Mouse (Mus musculus) limb, embryonic 15.5 days (tissue): ENCODE measurements around the gene Ppm1d. TPM values are rescaled to one million over a fixed set of nuclear protein-coding genes. Genes with fewer than 3 reads are reported as not detected.

Experiments
- ATAC-seq: fragments of 200-750 bp; cut with Nextera tagmentation; 2 replicates; pipeline ENCODE4 v1.8.0; 2017; ENCODE audit warnings: low read depth, moderate TSS enrichment; ENCODE audit not compliant: insufficient number of reproducible peaks, low FRiP score, low TSS enrichment
- H3K27ac ChIP-seq: fragments of 300-500 bp; sonication (generic); 2 replicates; pipeline ENCODE4 v1.5.1; 2015; ENCODE audit warnings: moderate library complexity, mild to moderate bottlenecking, inconsistent platforms
- H3K27me3 ChIP-seq: fragments of 300-500 bp; sonication (generic); 2 replicates; pipeline ENCODE4 v1.6.1; 2015; ENCODE audit warnings: inconsistent platforms
- H3K36me3 ChIP-seq: fragments of 300-500 bp; sonication (generic); 2 replicates; pipeline ENCODE4 v1.6.1; 2015; ENCODE audit warnings: inconsistent platforms
- H3K4me1 ChIP-seq: fragments of 300-500 bp; sonication (generic); 2 replicates; pipeline ENCODE4 v1.6.1; 2015; ENCODE audit warnings: inconsistent platforms
- H3K4me2 ChIP-seq: fragments of 300-500 bp; sonication (generic); 2 replicates; pipeline ENCODE4 v1.6.1; 2015; ENCODE audit warnings: mild to moderate bottlenecking, inconsistent platforms
- H3K4me3 ChIP-seq: fragments of 300-500 bp; sonication (generic); 2 replicates; pipeline ENCODE4 v1.5.1; 2015; ENCODE audit warnings: mild to moderate bottlenecking, inconsistent platforms
- H3K9ac ChIP-seq: fragments of 300-500 bp; sonication (generic); 2 replicates; pipeline ENCODE4 v1.6.1; 2015; ENCODE audit warnings: inconsistent platforms
- H3K9me3 ChIP-seq: fragments of 300-500 bp; sonication (generic); 2 replicates; pipeline ENCODE4 v1.6.1; 2016; ENCODE audit warnings: inconsistent platforms
- WGBS: fragments of 180-500 bp; shearing (Covaris S2); methylation state at CpG from one replicate; pipeline ENCODE4 v1.1.7; 2015; 5-methylcytosine and 5-hydroxymethylcytosine counted together
- polyA plus RNA-seq: library from polyadenylated mRNA; unstranded; fragments of >200 nt; fragmentation: Nextera tagmentation; extraction: Ambion mirVana; gene quantifications from 2 replicates; pipeline ENCODE4 v1.2.1, GENCODE M21; 2015

The Ppm1d gene
- polyA plus RNA-seq, result 13.3 and 15.4 TPM in 2 replicates

GRCm38 (mm10) chr11:85310713-85311574, at the start of gene Ppm1d:
Ppm1d (plus strand) TSS chr11:85311244.
- WGBS, result under 1% methylated on average over 74 of the region's 78 CpGs
- peaks cover 7% of the 10 kb centered on the region for H3K4me1 ChIP-seq

GRCm38 (mm10) chr11:85264635-85265034, 46.4 kb upstream of the Ppm1d start:
- Histone ChIP-seq H3K4me3 (no peak overlapping the region), H3K4me1 (no peaks in the 10 kb centered on the region), H3K9me3 (no peaks in the 10 kb centered on the region), H3K27me3 (no peaks in the 10 kb centered on the region), H3K4me2 (no peak overlapping the region), H3K27ac (no peak overlapping the region), H3K9ac (no peak overlapping the region), H3K36me3 (no peaks in the 10 kb centered on the region)
- ATAC-seq, result no peak
- WGBS, result 63% methylated on average over 5 of the region's 5 CpGs

More at GRCm38 (mm10) chr11:85310713-85311574, at the start of gene Ppm1d:
- Histone ChIP-seq H3K36me3 (peaks cover 5% of the 10 kb centered on the region; the same call in 1 of the 2 replicates), H3K27ac (peak within 1 kb of the TSS; percentile 93), H3K9me3 (no peaks in the 10 kb centered on the region), H3K4me2 (peak within 1 kb of the TSS; percentile 88), H3K4me3 (peak within 1 kb of the TSS; percentile 96), H3K27me3 (no peaks in the 10 kb centered on the region), H3K9ac (peak within 1 kb of the TSS; percentile 87)
- peak; percentile 96 for ATAC-seq

- no peak overlapping the region for H3K4me3 ChIP-seq
- H3K27ac ChIP-seq, result no peak overlapping the region
- WGBS, result 64% methylated on average over 1 of the region's 1 CpGs
- H3K9me3 ChIP-seq, result no peaks in the 10 kb centered on the region
- H3K9ac ChIP-seq, result no peak overlapping the region
- H3K4me1 ChIP-seq, result no peaks in the 10 kb centered on the region
- H3K4me2 ChIP-seq, result no peak overlapping the region
- no peak for ATAC-seq
- no peaks in the 10 kb centered on the region for H3K27me3 ChIP-seq
- H3K36me3 ChIP-seq, result no peaks in the 10 kb centered on the region
Measured at GRCm38 (mm10) chr11:85267393-85267792, 43.7 kb upstream of the Ppm1d start.

- WGBS, result 56% methylated on average over 3 of the region's 3 CpGs
- H3K9me3 ChIP-seq, result no peaks in the 10 kb centered on the region
- no peak overlapping the region for H3K4me3 ChIP-seq
- no peaks in the 10 kb centered on the region for H3K27me3 ChIP-seq
- no peak overlapping the region for H3K27ac ChIP-seq
- no peak overlapping the region for H3K9ac ChIP-seq
- no peak overlapping the region for H3K4me2 ChIP-seq
- H3K36me3 ChIP-seq, result no peaks in the 10 kb centered on the region
- ATAC-seq, result no peak
- H3K4me1 ChIP-seq, result no peaks in the 10 kb centered on the region
Measured at GRCm38 (mm10) chr11:85270631-85271030, 40.4 kb upstream of the Ppm1d start.

- Histone ChIP-seq H3K36me3 (no peaks in the 10 kb centered on the region), H3K9ac (no peak overlapping the region), H3K4me2 (no peak overlapping the region), H3K27ac (no peak overlapping the region), H3K4me3 (no peak overlapping the region), H3K4me1 (peaks cover 4% of the 10 kb centered on the region; the same call in 1 of the 2 replicates), H3K27me3 (no peaks in the 10 kb centered on the region), H3K9me3 (no peaks in the 10 kb centered on the region)
- ATAC-seq, result no peak
- WGBS, result 73% methylated on average over 6 of the region's 6 CpGs
Measured at GRCm38 (mm10) chr11:85273299-85273698, 37.7 kb upstream of the Ppm1d start.

GRCm38 (mm10) chr11:85275151-85275550, 35.9 kb upstream of the Ppm1d start:
- no peak for ATAC-seq
- 82% methylated on average over 5 of the region's 5 CpGs for WGBS

GRCm38 (mm10) chr11:85277609-85278008, 33.4 kb upstream of the Ppm1d start:
- peaks cover 4% of the 10 kb centered on the region; the same call in 1 of the 2 replicates for H3K4me1 ChIP-seq
- no peak overlapping the region for H3K9ac ChIP-seq
- H3K9me3 ChIP-seq, result no peaks in the 10 kb centered on the region
- ATAC-seq, result no peak
- H3K27ac ChIP-seq, result no peak overlapping the region
- WGBS, result 48% methylated on average over 5 of the region's 5 CpGs
- H3K36me3 ChIP-seq, result no peaks in the 10 kb centered on the region
- no peak overlapping the region for H3K4me3 ChIP-seq
- H3K4me2 ChIP-seq, result no peak overlapping the region
- no peaks in the 10 kb centered on the region for H3K27me3 ChIP-seq

More at GRCm38 (mm10) chr11:85275151-85275550, 35.9 kb upstream of the Ppm1d start:
- Histone ChIP-seq H3K4me1 (peaks cover 4% of the 10 kb centered on the region; the same call in 1 of the 2 replicates), H3K4me3 (no peak overlapping the region), H3K9me3 (no peaks in the 10 kb centered on the region), H3K27ac (no peak overlapping the region), H3K4me2 (no peak overlapping the region), H3K9ac (no peak overlapping the region), H3K27me3 (no peaks in the 10 kb centered on the region), H3K36me3 (no peaks in the 10 kb centered on the region)

- Histone ChIP-seq H3K9ac (no peak overlapping the region), H3K4me1 (peaks cover 4% of the 10 kb centered on the region; the same call in 1 of the 2 replicates), H3K36me3 (no peaks in the 10 kb centered on the region), H3K27ac (no peak overlapping the region), H3K4me3 (no peak overlapping the region), H3K9me3 (no peaks in the 10 kb centered on the region), H3K4me2 (no peak overlapping the region), H3K27me3 (no peaks in the 10 kb centered on the region)
- WGBS, result 68% methylated on average over 1 of the region's 1 CpGs
- ATAC-seq, result no peak
Measured at GRCm38 (mm10) chr11:85278175-85278574, 32.9 kb upstream of the Ppm1d start.

GRCm38 (mm10) chr11:85281219-85281878, 29.7 kb upstream of the Ppm1d start:
- H3K9ac ChIP-seq, result no peak overlapping the region
- no peaks in the 10 kb centered on the region for H3K27me3 ChIP-seq
- H3K4me3 ChIP-seq, result no peak overlapping the region
- no peaks in the 10 kb centered on the region for H3K36me3 ChIP-seq
- peaks cover 4% of the 10 kb centered on the region; the same call in 1 of the 2 replicates for H3K4me1 ChIP-seq
- H3K27ac ChIP-seq, result no peak overlapping the region
- ATAC-seq, result no peak
- H3K4me2 ChIP-seq, result no peak overlapping the region
- H3K9me3 ChIP-seq, result no peaks in the 10 kb centered on the region
- 75% methylated on average over 15 of the region's 15 CpGs for WGBS

- Histone ChIP-seq H3K27ac (no peak overlapping the region), H3K27me3 (no peaks in the 10 kb centered on the region), H3K9me3 (no peaks in the 10 kb centered on the region), H3K36me3 (no peaks in the 10 kb centered on the region), H3K4me2 (no peak overlapping the region), H3K4me1 (no peaks in the 10 kb centered on the region), H3K4me3 (no peak overlapping the region), H3K9ac (no peak overlapping the region)
- WGBS, result 68% methylated on average over 13 of the region's 13 CpGs
- ATAC-seq, result no peak
Measured at GRCm38 (mm10) chr11:85297953-85298352, 13.1 kb upstream of the Ppm1d start.

GRCm38 (mm10) chr11:85299880-85300279, 11.2 kb upstream of the Ppm1d start:
- H3K4me1 ChIP-seq, result no peaks in the 10 kb centered on the region
- H3K27ac ChIP-seq, result no peak overlapping the region
- ATAC-seq, result no peak
- H3K9ac ChIP-seq, result no peak overlapping the region
- H3K9me3 ChIP-seq, result no peaks in the 10 kb centered on the region
- H3K36me3 ChIP-seq, result no peaks in the 10 kb centered on the region
- no peaks in the 10 kb centered on the region for H3K27me3 ChIP-seq
- WGBS, result 73% methylated on average over 2 of the region's 2 CpGs
- no peak overlapping the region for H3K4me2 ChIP-seq
- H3K4me3 ChIP-seq, result no peak overlapping the region

- Histone ChIP-seq H3K27ac (no peak overlapping the region), H3K27me3 (no peaks in the 10 kb centered on the region), H3K4me1 (no peaks in the 10 kb centered on the region), H3K36me3 (no peaks in the 10 kb centered on the region), H3K9ac (no peak overlapping the region), H3K4me3 (no peak overlapping the region), H3K9me3 (no peaks in the 10 kb centered on the region), H3K4me2 (no peak overlapping the region)
- no peak for ATAC-seq
- WGBS, result 91% methylated on average over 3 of the region's 3 CpGs
Measured at GRCm38 (mm10) chr11:85301161-85301560, 9.9 kb upstream of the Ppm1d start.
